Mouse (Mus musculus) stomach, embryonic 15.5 days (tissue): ENCODE data around the gene Erich2. TPM values are rescaled to one million over a fixed set of nuclear protein-coding genes. Genes with fewer than 3 reads are reported as not detected.
"Not testable (repeated sequence)": the region's sequence is repeated elsewhere in the genome, so short reads cannot be mapped to it uniquely, and the experiment has no call there.

ENCODE experiments used
- ATAC-seq: fragments of 200-750 bp; cut with Nextera tagmentation; 2 replicates; pipeline ENCODE4 v1.8.0; 2017; ENCODE audit warnings: low read depth, moderate number of reproducible peaks, moderate TSS enrichment; ENCODE audit not compliant: insufficient read depth, low FRiP score
- H3K27ac ChIP-seq: fragments of 300-500 bp; sonication (generic); 2 replicates; pipeline ENCODE4 v1.5.1; 2015; ENCODE audit warnings: mild to moderate bottlenecking, inconsistent platforms
- H3K27me3 ChIP-seq: fragments of 300-500 bp; sonication (generic); replicated peaks from 2 replicates; pipeline ENCODE4 v1.6.1; 2015; ENCODE audit warnings: inconsistent platforms
- H3K36me3 ChIP-seq: fragments of 300-500 bp; sonication (generic); 2 replicates; pipeline ENCODE4 v1.6.1; 2015; ENCODE audit warnings: inconsistent platforms
- H3K4me1 ChIP-seq: fragments of 300-500 bp; sonication (generic); 2 replicates; pipeline ENCODE4 v1.6.1; 2015; ENCODE audit warnings: inconsistent platforms
- H3K4me2 ChIP-seq: fragments of 300-500 bp; sonication (generic); 2 replicates; pipeline ENCODE4 v1.6.1; 2015; ENCODE audit warnings: mild to moderate bottlenecking, inconsistent platforms
- H3K4me3 ChIP-seq: fragments of 300-500 bp; sonication (generic); replicated peaks from 2 replicates; pipeline ENCODE4 v1.5.1; 2015; ENCODE audit warnings: inconsistent platforms
- H3K9ac ChIP-seq: fragments of 300-500 bp; sonication (generic); 2 replicates; pipeline ENCODE4 v1.6.1; 2015; ENCODE audit warnings: inconsistent platforms
- H3K9me3 ChIP-seq: fragments of 300-500 bp; sonication (generic); 2 replicates; pipeline ENCODE4 v1.6.1; 2016; ENCODE audit warnings: inconsistent platforms
- WGBS: fragments of 180-500 bp; shearing (Covaris S2); methylation state at CpG from one replicate; pipeline ENCODE4 v1.1.7; 2015; 5-methylcytosine and 5-hydroxymethylcytosine counted together
- polyA plus RNA-seq: library from polyadenylated mRNA; unstranded; fragments of >200 nt; fragmentation: Nextera tagmentation; extraction: Ambion mirVana; gene quantifications from 2 replicates; pipeline ENCODE4 v1.2.1, GENCODE M21; 2015

Gene Erich2
- 1.5 and 2.2 TPM in 2 replicates for polyA plus RNA-seq

DNA sequence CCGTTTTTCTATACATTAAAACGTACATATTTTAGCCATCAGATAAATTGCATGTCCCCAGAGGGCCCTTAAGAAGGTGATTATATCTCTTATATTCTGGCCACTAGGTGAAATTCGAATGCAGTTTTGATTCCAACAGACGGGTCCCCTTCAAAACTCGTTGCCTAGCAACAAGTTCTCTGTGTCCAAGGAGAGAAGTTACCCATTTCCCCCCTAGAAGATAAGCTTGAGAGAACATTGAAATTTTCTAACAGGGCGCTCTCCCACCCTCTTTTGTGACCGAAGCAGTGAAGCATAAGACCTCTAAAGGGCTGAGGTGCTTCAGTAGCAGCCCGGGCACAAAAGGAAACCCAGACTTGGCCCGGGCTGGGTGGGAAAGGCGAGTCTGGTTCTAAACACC lies at the start of gene Erich2:
Gene Erich2 (plus strand): TSS at position 324 of the 400 bp plus-strand sequence.
- 19% methylated on average over 10 of the region's 10 CpGs for WGBS

DNA sequence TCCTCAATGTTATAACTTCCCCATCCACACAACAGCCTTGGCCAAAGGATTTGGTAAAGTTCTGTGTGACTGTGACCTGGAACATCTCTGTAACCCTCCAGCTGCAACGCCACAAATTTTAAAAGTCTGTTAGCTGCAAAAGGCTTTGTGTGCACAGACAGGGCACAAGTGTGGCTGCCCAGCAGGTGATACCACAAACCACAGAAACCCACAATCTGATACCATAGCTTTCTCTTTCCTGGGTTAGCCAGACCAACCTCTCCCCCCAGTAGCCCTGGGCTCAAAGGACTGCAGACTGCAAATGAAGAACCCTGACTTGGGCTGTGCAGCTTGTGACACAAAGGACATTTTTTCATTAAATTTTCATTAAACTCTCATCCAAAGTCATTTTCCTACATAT lies 45.0 kb upstream of the Erich2 start:
- WGBS: 81% methylated on average over 1 of the region's 1 CpGs
- Histone ChIP-seq H3K4me3 (no peak overlapping the region), H3K9me3 (no peaks in the 10 kb centered on the region), H3K4me2 (no peak overlapping the region), H3K27ac (no peak overlapping the region), H3K9ac (no peak overlapping the region), H3K4me1 (no peaks in the 10 kb centered on the region), H3K27me3 (no peaks in the 10 kb centered on the region), H3K36me3 (no peaks in the 10 kb centered on the region)
- ATAC-seq: no peak

More for the DNA sequence above, at the start of gene Erich2:
- H3K9me3 ChIP-seq: no peaks in the 10 kb centered on the region
- H3K4me2 ChIP-seq: peak within 1 kb of the TSS; percentile 85
- no peak within 1 kb of the TSS for H3K27ac ChIP-seq
- H3K4me1 ChIP-seq: no peaks in the 10 kb centered on the region; the same call in 1 of the 2 replicates
- no peaks in the 10 kb centered on the region for H3K36me3 ChIP-seq
- 0 out of 2 replicates have a peak, but pooled peaks have one; percentile 3 for ATAC-seq
- H3K9ac ChIP-seq: peak within 1 kb of the TSS; percentile 29; the same call in 1 of the 2 replicates
- H3K27me3 ChIP-seq: no peaks in the 10 kb centered on the region
- H3K4me3 ChIP-seq: peak within 1 kb of the TSS; percentile 57

DNA sequence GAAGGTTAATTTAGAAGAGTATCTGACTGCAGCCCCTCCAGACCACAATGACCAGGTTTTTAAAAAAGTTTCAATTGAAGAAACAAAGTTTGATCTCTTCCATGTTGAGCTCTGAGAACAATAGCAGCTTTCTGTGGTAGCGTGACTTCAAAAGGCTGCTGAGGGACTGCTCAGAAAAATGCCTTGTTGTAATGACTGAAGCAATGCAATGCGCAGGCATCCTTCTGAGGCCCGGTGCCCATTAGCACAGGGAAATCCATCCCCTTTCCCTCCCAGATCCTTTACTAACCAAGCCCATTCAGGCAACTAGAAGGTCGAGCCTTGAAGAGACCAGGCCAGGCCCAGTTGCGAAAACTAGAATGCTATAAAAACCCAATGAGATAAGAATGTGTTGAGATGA lies 37.5 kb upstream of the Erich2 start:
- no peaks in the 10 kb centered on the region for H3K36me3 ChIP-seq
- no peak overlapping the region for H3K4me2 ChIP-seq
- no peaks in the 10 kb centered on the region for H3K9me3 ChIP-seq
- no peak overlapping the region for H3K9ac ChIP-seq
- ATAC-seq: no peak
- 30% methylated on average over 5 of the region's 5 CpGs for WGBS
- H3K27me3 ChIP-seq: peaks cover 49% of the 10 kb centered on the region
- no peak overlapping the region for H3K27ac ChIP-seq
- no peak overlapping the region for H3K4me3 ChIP-seq
- peaks cover 27% of the 10 kb centered on the region for H3K4me1 ChIP-seq

- Histone ChIP-seq H3K4me3 (peak overlapping the region; percentile 39), H3K9me3 (no peaks in the 10 kb centered on the region), H3K36me3 (no peaks in the 10 kb centered on the region), H3K27me3 (peaks cover 58% of the 10 kb centered on the region), H3K4me1 (peaks cover 35% of the 10 kb centered on the region), H3K27ac (no peak overlapping the region), H3K4me2 (peak overlapping the region; percentile 79), H3K9ac (no peak overlapping the region)
- ATAC-seq: no peak
- WGBS: 1% methylated on average over 48 of the region's 48 CpGs
Measured at GRCm38 (mm10) chr2:70471861-70472620, 36.6 kb upstream of the Erich2 start.

GRCm38 (mm10) chr2:70497715-70498318 lies 10.8 kb upstream of the Erich2 start:
- no peaks in the 10 kb centered on the region for H3K27me3 ChIP-seq
- no peaks in the 10 kb centered on the region for H3K4me1 ChIP-seq
- H3K27ac ChIP-seq: no peak overlapping the region
- ATAC-seq: no peak
- no peaks in the 10 kb centered on the region for H3K36me3 ChIP-seq
- no peak overlapping the region for H3K9ac ChIP-seq
- no peaks in the 10 kb centered on the region for H3K9me3 ChIP-seq
- no peak overlapping the region for H3K4me3 ChIP-seq
- no peak overlapping the region for H3K4me2 ChIP-seq
- WGBS: 35% methylated on average over 13 of the region's 13 CpGs

DNA sequence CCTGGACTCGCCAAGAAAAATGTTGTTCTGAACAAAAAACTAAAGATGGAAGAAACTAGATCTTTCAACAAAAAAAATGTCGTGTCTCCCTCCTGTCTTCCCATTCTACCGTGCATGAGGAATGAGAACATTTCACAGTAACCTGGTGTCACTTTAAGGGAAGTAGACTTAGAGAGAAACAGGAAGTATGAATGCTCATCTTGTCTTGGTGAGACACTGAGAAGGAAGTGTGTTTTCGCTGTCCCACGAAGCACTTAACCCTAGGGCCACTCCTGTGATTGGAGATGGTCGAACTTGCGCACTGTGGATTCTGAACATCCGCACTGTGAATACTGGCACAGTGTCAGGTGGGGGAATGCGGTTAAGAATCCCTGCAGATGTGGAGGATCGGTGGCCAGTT lies 5.2 kb upstream of the Erich2 start:
- H3K9me3 ChIP-seq: no peaks in the 10 kb centered on the region
- H3K9ac ChIP-seq: no peak overlapping the region
- H3K4me3 ChIP-seq: no peak overlapping the region

DNA sequence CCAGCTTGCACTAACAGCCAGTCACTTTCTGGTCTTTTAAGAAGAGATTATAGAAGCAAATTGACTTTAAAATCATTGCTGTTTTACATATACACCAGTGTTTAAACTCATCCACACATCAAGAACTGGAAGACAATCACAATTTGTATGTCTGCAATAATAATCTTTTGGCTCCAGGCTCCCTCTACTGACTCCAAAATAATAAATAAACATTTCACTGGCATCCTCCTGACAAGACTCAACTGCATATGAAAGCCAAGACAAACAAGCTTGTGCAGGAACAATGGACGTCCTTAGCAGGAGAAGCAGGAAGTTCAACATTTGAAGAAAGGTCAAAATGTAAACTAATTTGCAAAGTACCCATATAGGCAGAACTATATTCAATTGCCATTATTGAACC lies 3.4 kb upstream of the Erich2 start:
- no peak overlapping the region for H3K27ac ChIP-seq
- 17% methylated on average over 1 of the region's 1 CpGs for WGBS
- H3K9ac ChIP-seq: no peak overlapping the region
- ATAC-seq: no peak
- H3K4me1 ChIP-seq: no peaks in the 10 kb centered on the region; the same call in 1 of the 2 replicates
- H3K4me3 ChIP-seq: no peak overlapping the region
- no peak overlapping the region for H3K4me2 ChIP-seq
- H3K9me3 ChIP-seq: no peaks in the 10 kb centered on the region
- no peaks in the 10 kb centered on the region for H3K27me3 ChIP-seq
- H3K36me3 ChIP-seq: no peaks in the 10 kb centered on the region

More for the DNA sequence above, 5.2 kb upstream of the Erich2 start:
- 77% methylated on average over 10 of the region's 10 CpGs for WGBS
- no peak overlapping the region for H3K4me2 ChIP-seq
- no peaks in the 10 kb centered on the region for H3K36me3 ChIP-seq
- H3K27ac ChIP-seq: no peak overlapping the region
- no peaks in the 10 kb centered on the region for H3K4me1 ChIP-seq
- no peak for ATAC-seq
- H3K27me3 ChIP-seq: no peaks in the 10 kb centered on the region

GRCm38 (mm10) chr2:70505896-70506295 lies 2.7 kb upstream of the Erich2 start:
- Histone ChIP-seq H3K27me3 (no peaks in the 10 kb centered on the region), H3K36me3 (no peaks in the 10 kb centered on the region), H3K4me2 (no peak overlapping the region), H3K9me3 (no peaks in the 10 kb centered on the region), H3K27ac (no peak overlapping the region), H3K9ac (no peak overlapping the region), H3K4me3 (no peak overlapping the region), H3K4me1 (no peaks in the 10 kb centered on the region; the same call in 1 of the 2 replicates)
- no peak for ATAC-seq
- WGBS: 20% methylated on average over 4 of the region's 4 CpGs

- no peak overlapping the region for H3K9ac ChIP-seq
- no peaks in the 10 kb centered on the region for H3K36me3 ChIP-seq
- ATAC-seq: no peak
- no peak overlapping the region for H3K27ac ChIP-seq
- 51% methylated on average over 2 of the region's 2 CpGs for WGBS
- no peak overlapping the region for H3K4me3 ChIP-seq
- no peaks in the 10 kb centered on the region for H3K9me3 ChIP-seq
- H3K27me3 ChIP-seq: no peaks in the 10 kb centered on the region
- H3K4me2 ChIP-seq: no peak overlapping the region
- H3K4me1 ChIP-seq: no peaks in the 10 kb centered on the region; the same call in 1 of the 2 replicates
Measured at GRCm38 (mm10) chr2:70506372-70506771, 2.2 kb upstream of the Erich2 start.

- H3K4me2 ChIP-seq: peak overlapping the region; percentile 85
- under 1% methylated on average over 56 of the region's 56 CpGs for WGBS
- H3K9me3 ChIP-seq: no peaks in the 10 kb centered on the region
- ATAC-seq: peak; percentile 96
- no peak overlapping the region for H3K27ac ChIP-seq
- no peaks in the 10 kb centered on the region for H3K27me3 ChIP-seq
- H3K4me1 ChIP-seq: no peaks in the 10 kb centered on the region; the same call in 1 of the 2 replicates
- H3K9ac ChIP-seq: peak overlapping the region; percentile 29; the same call in 1 of the 2 replicates
- H3K36me3 ChIP-seq: no peaks in the 10 kb centered on the region
- H3K4me3 ChIP-seq: peak overlapping the region; percentile 57
Measured at GRCm38 (mm10) chr2:70509021-70509632, 508 bp downstream of the Erich2 start.

GRCm38 (mm10) chr2:70538283-70538682 lies 29.7 kb downstream of the Erich2 start:
- ATAC-seq: not testable (repeated sequence)
- 45% methylated on average over 7 of the region's 7 CpGs for WGBS

GRCm38 (mm10) chr2:70550671-70551070 lies 42.1 kb downstream of the Erich2 start:
- Histone ChIP-seq H3K27me3 (no peaks in the 10 kb centered on the region), H3K9me3 (no peaks in the 10 kb centered on the region), H3K27ac (no peak overlapping the region), H3K9ac (no peak overlapping the region), H3K4me1 (no peaks in the 10 kb centered on the region), H3K4me3 (no peak overlapping the region), H3K36me3 (no peaks in the 10 kb centered on the region), H3K4me2 (no peak overlapping the region)
- no peak for ATAC-seq
- 48% methylated on average over 6 of the region's 6 CpGs for WGBS

More at GRCm38 (mm10) chr2:70538283-70538682, 29.7 kb downstream of the Erich2 start:
- not testable (repeated sequence) for H3K9me3 ChIP-seq, H3K27ac ChIP-seq, H3K4me3 ChIP-seq, H3K36me3 ChIP-seq, H3K9ac ChIP-seq, H3K4me1 ChIP-seq, H3K4me2 ChIP-seq, H3K27me3 ChIP-seq
